Mouse (Mus musculus) forebrain, embryonic 14.5 days (tissue): ENCODE data around the gene Mrln. TPM values are rescaled to one million over a fixed set of nuclear protein-coding genes. Genes with fewer than 3 reads are reported as not detected.

Experiments
- ATAC-seq: fragments of 200-750 bp; cut with Nextera tagmentation; 2 replicates; pipeline ENCODE4 v1.8.0; 2017; ENCODE audit warnings: mild to moderate bottlenecking, moderate library complexity
- DNase-seq: peaks from one replicate; pipeline ENCODE4 v3.0.0-alpha.2; 2015; ENCODE audit warnings: low spot score
- H3K27ac ChIP-seq: fragments of 300-500 bp; sonication (generic); 2 replicates; pipeline ENCODE4 v1.5.1; 2014; ENCODE audit warnings: low read depth, mild to moderate bottlenecking, control low read depth, low read length, moderate library complexity
- H3K27me3 ChIP-seq: fragments of 300-500 bp; sonication (generic); replicated peaks from 2 replicates; pipeline ENCODE4 v1.6.1; 2014; ENCODE audit warnings: low read length, control low read depth, mixed read lengths; ENCODE audit not compliant: control insufficient read depth, insufficient read depth
- H3K36me3 ChIP-seq: fragments of 300-500 bp; sonication (generic); 2 replicates; pipeline ENCODE4 v1.6.1; 2014; ENCODE audit warnings: low read length, control low read depth; ENCODE audit not compliant: control insufficient read depth, insufficient read depth
- H3K4me1 ChIP-seq: fragments of 300-500 bp; sonication (generic); 2 replicates; pipeline ENCODE4 v1.6.1; 2014; ENCODE audit warnings: antibody characterized with exemption, low read length, control low read depth; ENCODE audit not compliant: control insufficient read depth, insufficient read depth
- H3K4me2 ChIP-seq: fragments of 300-500 bp; sonication (generic); 2 replicates; pipeline ENCODE4 v1.6.1; 2014; ENCODE audit warnings: mild to moderate bottlenecking, control low read depth, low read length
- H3K4me3 ChIP-seq: fragments of 300-500 bp; sonication (generic); 2 replicates; pipeline ENCODE4 v1.5.1; 2014; ENCODE audit warnings: low read depth, low read length, control low read depth
- H3K9ac ChIP-seq: fragments of 300-500 bp; sonication (generic); 2 replicates; pipeline ENCODE4 v1.6.1; 2014; ENCODE audit warnings: mild to moderate bottlenecking, low read length, control low read depth, moderate library complexity
- H3K9me3 ChIP-seq: fragments of 300-500 bp; sonication (generic); replicated peaks from 2 replicates; pipeline ENCODE4 v1.6.1; 2016; ENCODE audit warnings: low read length, control low read depth, mixed read lengths; ENCODE audit not compliant: control insufficient read depth
- WGBS: fragments of 180-500 bp; shearing (Covaris S2); extraction: QIAGEN DNeasy Blood & Tissue Kit; methylation state at CpG from one replicate; pipeline ENCODE4 v1.1.7; 2014; 5-methylcytosine and 5-hydroxymethylcytosine counted together
- polyA plus RNA-seq: library from polyadenylated mRNA; unstranded; fragments of >200 nt; fragmentation: Nextera tagmentation; extraction: Ambion mirVana; gene quantifications from 2 replicates; pipeline ENCODE4 v1.2.1, GENCODE M21; 2014

Mrln gene
- polyA plus RNA-seq, 1 experiment from 2014 or later: not detected

DNA sequence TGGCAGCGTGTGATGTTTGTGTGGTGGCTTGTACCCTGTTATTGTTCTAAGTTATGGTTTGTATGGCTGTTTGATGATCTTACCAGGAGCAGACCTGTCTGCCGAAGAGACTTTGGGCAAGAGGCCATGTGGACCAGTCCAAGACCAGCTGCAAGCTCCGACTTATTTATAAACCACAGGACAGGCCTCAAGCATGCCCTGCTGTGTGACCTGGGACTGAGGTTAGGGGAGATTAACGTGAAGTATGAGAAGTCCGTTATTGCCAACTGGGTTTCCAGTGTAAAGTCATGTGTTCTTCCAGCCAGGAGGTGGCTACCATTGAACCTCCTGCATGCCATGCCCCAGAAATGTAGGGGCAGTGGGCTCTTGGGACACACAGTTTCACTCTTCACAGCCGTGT is 25.9 kb downstream of the Mrln start:
- Histone ChIP-seq H3K4me2 (no peak overlapping the region), H3K27me3 (no peaks in the 10 kb centered on the region), H3K9ac (no peak overlapping the region), H3K36me3 (no peaks in the 10 kb centered on the region), H3K4me1 (no peaks in the 10 kb centered on the region), H3K9me3 (no peaks in the 10 kb centered on the region), H3K4me3 (no peak overlapping the region), H3K27ac (no peak overlapping the region)
- DNase-seq (no peak), ATAC-seq (no peak)
- 88% methylated on average over 6 of the region's 6 CpGs for WGBS

DNA sequence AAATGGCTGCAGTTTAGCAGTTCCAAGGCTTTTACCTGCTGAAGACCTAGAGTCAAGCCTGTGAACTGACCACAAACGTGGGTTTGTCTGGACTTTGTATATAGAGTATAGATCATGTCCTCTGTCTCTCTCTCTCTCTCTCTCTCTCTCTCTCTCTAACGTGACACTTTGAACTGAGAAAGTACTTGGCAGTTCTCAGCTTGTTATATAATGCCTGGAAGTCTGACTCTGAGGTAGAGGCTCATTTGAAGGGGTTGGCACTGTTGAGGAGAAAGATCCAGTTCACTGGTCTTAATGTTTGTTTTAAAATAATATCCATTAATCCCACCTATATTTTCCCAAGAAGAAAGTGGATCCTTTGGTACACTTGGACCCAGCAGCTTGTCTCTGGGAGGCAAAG is 33.5 kb downstream of the Mrln start:
- no peak for ATAC-seq
- no peak for DNase-seq
- H3K27me3 ChIP-seq: 0 out of 2 replicates have a peak, but pooled peaks cover 2% of the 10 kb centered on the region
- H3K9me3 ChIP-seq: no peaks in the 10 kb centered on the region
- H3K4me3 ChIP-seq: no peak overlapping the region
- no peak overlapping the region for H3K4me2 ChIP-seq
- WGBS: 62% methylated on average over 2 of the region's 2 CpGs
- H3K36me3 ChIP-seq: no peaks in the 10 kb centered on the region
- no peak overlapping the region for H3K27ac ChIP-seq
- H3K4me1 ChIP-seq: no peaks in the 10 kb centered on the region
- no peak overlapping the region for H3K9ac ChIP-seq

GRCm38 (mm10) chr10:70242751-70243444 is 38.4 kb downstream of the Mrln start:
- Histone ChIP-seq H3K9ac (no peak overlapping the region), H3K27me3 (peaks cover 25% of the 10 kb centered on the region), H3K9me3 (no peaks in the 10 kb centered on the region), H3K36me3 (no peaks in the 10 kb centered on the region), H3K27ac (no peak overlapping the region), H3K4me2 (no peak overlapping the region), H3K4me3 (no peak overlapping the region), H3K4me1 (no peaks in the 10 kb centered on the region)
- 55% methylated on average over 8 of the region's 8 CpGs for WGBS
- no peak for ATAC-seq
- no peak for DNase-seq

DNA sequence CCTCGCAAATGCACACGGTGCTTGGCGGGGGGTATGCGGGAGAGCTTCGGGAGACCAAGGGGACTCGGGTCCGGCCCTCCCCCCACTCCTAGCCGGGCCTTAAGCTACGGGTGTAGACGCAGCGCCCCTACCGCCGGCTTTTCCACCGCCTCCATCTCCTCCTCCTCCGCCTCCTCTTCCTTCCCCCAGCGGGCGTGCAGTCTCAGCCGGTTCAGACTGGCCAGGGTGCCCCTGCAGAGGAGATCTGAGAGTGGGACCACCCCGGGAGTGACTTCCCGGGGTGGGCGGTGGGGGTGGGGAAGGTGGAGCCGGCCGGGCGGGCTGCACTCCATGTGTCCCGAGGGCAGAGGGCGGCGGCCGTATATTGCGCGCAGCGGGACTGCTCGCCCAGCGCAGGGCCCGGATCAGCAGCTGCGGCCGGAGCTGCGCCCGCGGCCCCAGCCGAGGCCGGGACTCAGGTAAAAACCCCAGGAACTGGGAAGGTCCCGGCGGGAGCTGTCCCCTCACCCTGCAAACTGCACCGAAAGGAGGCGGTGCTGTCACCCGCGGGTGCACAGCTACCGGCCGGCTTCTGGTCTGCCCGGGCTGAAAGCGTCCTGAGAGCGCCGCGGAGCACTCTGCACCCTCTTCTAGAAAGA is 40.6 kb downstream of the Mrln start, which contains the start of gene Slc16a9:
Gene Slc16a9, plus strand, starts transcription at position 180 of the 638 bp plus-strand sequence.
- H3K27me3 ChIP-seq: peaks cover 25% of the 10 kb centered on the region
- no peak within 1 kb of the TSS for H3K27ac ChIP-seq
- H3K4me1 ChIP-seq: no peaks in the 10 kb centered on the region
- H3K4me2 ChIP-seq: peak within 1 kb of the TSS; percentile 96
- H3K36me3 ChIP-seq: no peaks in the 10 kb centered on the region
- peak; percentile 94 for ATAC-seq
- under 1% methylated on average over 54 of the region's 54 CpGs for WGBS
- H3K9ac ChIP-seq: peak within 1 kb of the TSS; percentile 64
- no peaks in the 10 kb centered on the region for H3K9me3 ChIP-seq
- peak within 1 kb of the TSS; percentile 65 for H3K4me3 ChIP-seq
- peak; percentile 70 for DNase-seq

- Histone ChIP-seq H3K9me3 (no peaks in the 10 kb centered on the region), H3K27ac (no peak overlapping the region), H3K4me2 (peak overlapping the region; percentile 96), H3K9ac (peak overlapping the region; percentile 64), H3K4me1 (no peaks in the 10 kb centered on the region), H3K27me3 (peaks cover 25% of the 10 kb centered on the region), H3K4me3 (peak overlapping the region; percentile 65), H3K36me3 (no peaks in the 10 kb centered on the region)
- DNase-seq (no peak), ATAC-seq (no peak)
- 2% methylated on average over 16 of the region's 16 CpGs for WGBS
Measured at GRCm38 (mm10) chr10:70245559-70245945, 41.1 kb downstream of the Mrln start.

DNA sequence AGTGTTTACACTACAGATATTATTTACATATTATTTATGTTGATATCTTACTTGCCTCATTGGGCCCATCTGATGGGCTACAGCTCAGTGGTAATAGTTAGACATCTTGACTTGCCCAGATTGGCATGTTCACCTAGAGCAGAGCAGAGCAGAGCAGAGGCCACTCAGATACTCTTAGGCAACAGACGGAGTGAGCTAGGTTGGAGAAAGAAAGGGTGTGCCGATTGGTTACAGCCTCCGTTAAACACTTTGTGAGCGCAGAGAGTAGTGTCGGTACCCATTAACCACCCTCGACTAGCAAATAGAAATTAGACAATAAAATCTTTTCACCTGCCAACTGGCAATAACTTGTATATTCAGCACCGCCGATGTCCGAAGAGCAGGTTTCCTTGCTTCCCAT is 41.6 kb downstream of the Mrln start:
- Histone ChIP-seq H3K4me3 (peak overlapping the region; percentile 65; the same call in 1 of the 2 replicates), H3K27me3 (peaks cover 25% of the 10 kb centered on the region), H3K4me1 (no peaks in the 10 kb centered on the region), H3K27ac (no peak overlapping the region), H3K36me3 (no peaks in the 10 kb centered on the region), H3K9ac (no peak overlapping the region), H3K4me2 (peak overlapping the region; percentile 96), H3K9me3 (no peaks in the 10 kb centered on the region)
- ATAC-seq (no peak), DNase-seq (no peak)
- WGBS: 39% methylated on average over 9 of the region's 9 CpGs

- ATAC-seq: no peak
- Histone ChIP-seq H3K9me3 (no peaks in the 10 kb centered on the region), H3K9ac (no peak overlapping the region), H3K4me3 (no peak overlapping the region), H3K4me2 (no peak overlapping the region), H3K27me3 (peaks cover 10% of the 10 kb centered on the region), H3K4me1 (no peaks in the 10 kb centered on the region), H3K27ac (no peak overlapping the region), H3K36me3 (no peaks in the 10 kb centered on the region)
- DNase-seq: no peak
- WGBS: 78% methylated on average over 4 of the region's 4 CpGs
Measured at GRCm38 (mm10) chr10:70250354-70250753, 45.9 kb downstream of the Mrln start.

DNA sequence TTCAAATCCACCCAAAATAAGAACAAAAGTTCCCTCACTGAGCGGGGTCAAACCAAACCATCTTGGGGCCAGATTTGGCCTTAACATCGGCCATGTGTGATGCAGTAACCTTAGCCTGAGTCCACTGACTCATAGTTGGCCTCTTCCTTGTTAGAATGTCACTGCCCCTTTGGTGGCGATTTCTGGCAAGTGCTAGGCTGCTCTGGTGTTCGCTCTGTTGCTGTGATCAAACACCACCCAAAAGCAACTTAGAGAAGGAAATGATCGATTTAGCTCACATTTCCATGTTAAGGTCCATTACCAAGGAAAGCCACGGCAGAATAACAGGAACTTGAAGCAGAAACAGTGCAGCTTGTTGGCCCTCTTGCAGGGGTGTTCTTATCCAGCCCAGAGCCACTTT is 46.3 kb downstream of the Mrln start:
- no peak for DNase-seq
- no peak overlapping the region for H3K4me3 ChIP-seq
- no peaks in the 10 kb centered on the region for H3K9me3 ChIP-seq
- no peaks in the 10 kb centered on the region for H3K4me1 ChIP-seq
- 89% methylated on average over 6 of the region's 6 CpGs for WGBS
- H3K36me3 ChIP-seq: no peaks in the 10 kb centered on the region
- H3K27me3 ChIP-seq: peaks cover 10% of the 10 kb centered on the region
- no peak overlapping the region for H3K4me2 ChIP-seq
- no peak overlapping the region for H3K9ac ChIP-seq
- no peak overlapping the region for H3K27ac ChIP-seq
- ATAC-seq: no peak

DNA sequence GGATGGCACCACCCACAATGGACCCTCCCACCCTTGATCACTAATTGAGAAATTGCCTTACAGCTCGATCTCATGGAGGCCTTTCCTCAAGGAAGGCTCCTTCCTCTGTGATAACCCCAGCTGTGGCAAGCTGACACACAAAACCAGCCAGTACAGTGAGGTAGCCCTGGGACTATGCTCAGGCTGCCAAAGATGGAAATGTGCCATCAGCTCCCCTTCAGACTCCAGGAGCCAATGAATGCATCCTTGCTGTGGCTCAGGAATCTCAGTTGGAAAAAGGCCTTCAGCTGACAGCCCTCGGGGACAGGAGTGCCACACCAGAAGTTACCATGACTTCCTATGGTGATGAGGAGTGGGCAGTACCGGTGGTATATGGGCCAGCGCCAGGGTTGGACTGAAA is 50.2 kb downstream of the Mrln start:
- Histone ChIP-seq H3K4me1 (no peaks in the 10 kb centered on the region), H3K4me2 (no peak overlapping the region), H3K9ac (no peak overlapping the region), H3K36me3 (no peaks in the 10 kb centered on the region), H3K27me3 (no peaks in the 10 kb centered on the region), H3K4me3 (no peak overlapping the region), H3K9me3 (no peaks in the 10 kb centered on the region), H3K27ac (no peak overlapping the region)
- 74% methylated on average over 4 of the region's 4 CpGs for WGBS
- ATAC-seq (no peak), DNase-seq (no peak)
